In genomic region chr3:138139663-138140062, GRCm38 (mm10) we compare ENCODE assay signal across 28 mouse cellular contexts. TPM values are rescaled to one million over a fixed set of nuclear protein-coding genes. Genes with fewer than 3 reads are reported as not detected.
"Had no signal": no experiment of that assay in that cellular context is flagged by ENCODE, and none has a peak within 500 bp of the region (broad histone marks: within the 10 kb centered on the region; RNA-seq: fewer than 3 reads in every experiment).

No protein-coding gene starts in this region.

- ATAC-seq: liver, postnatal 0 days; lung, postnatal 0 days had no signal

- H3K27me3 ChIP-seq: kidney, embryonic 15.5 days; neural tube, embryonic 12.5 days; neural tube, embryonic 15.5 days had no signal

- H3K9ac ChIP-seq: kidney, embryonic 15.5 days; liver, embryonic 14.5 days; liver, postnatal 0 days; lung, embryonic 14.5 days; neural tube, embryonic 12.5 days; neural tube, embryonic 15.5 days had no signal

- H3K4me1 ChIP-seq: kidney, embryonic 15.5 days had no signal

- DNase-seq: kidney, postnatal 10 days; kidney, postnatal 36 days; layer of hippocampus, postnatal 36 days; liver, postnatal 0 days; lung, embryonic 14.5 days; midbrain, embryonic 14.5 days; right cerebral cortex, adult 18-20 months; right cerebral cortex, postnatal 14 days; right cerebral cortex, postnatal 4 days; thymus, adult 2 months; thymus, postnatal 14 days; thymus, postnatal 4 days had no signal

- H3K4me3 ChIP-seq: kidney, embryonic 15.5 days; left cerebral cortex, adult 2 months; neural tube, embryonic 12.5 days; neural tube, embryonic 15.5 days had no signal

- H3K27ac ChIP-seq: kidney, embryonic 15.5 days; left cerebral cortex, adult 2 months; liver, embryonic 14.5 days; macrophage; neural tube, embryonic 12.5 days; neural tube, embryonic 15.5 days; stomach, postnatal 0 days had no signal

- H3K4me2 ChIP-seq: kidney, embryonic 15.5 days; lung, embryonic 14.5 days; midbrain, embryonic 11.5 days; neural tube, embryonic 12.5 days; neural tube, embryonic 15.5 days had no signal

- H3K36me3 ChIP-seq: kidney, embryonic 15.5 days; neural tube, embryonic 12.5 days; neural tube, embryonic 15.5 days had no signal

- H3K9me3 ChIP-seq: kidney, embryonic 15.5 days; neural tube, embryonic 12.5 days; neural tube, embryonic 15.5 days had no signal

RNA-seq across cellular contexts. Expression of gene 4930579F01Rik, which starts 54.0 kb away (rescaled TPM):
- total RNA-seq: layer of hippocampus, adult 8-10 months; layer of hippocampus, postnatal 10 days; layer of hippocampus, postnatal 36 days; left cerebral cortex, adult 2 months; left cerebral cortex, postnatal 10 days; left cerebral cortex, postnatal 36 days; liver, adult 2 months; megakaryocyte-erythroid progenitor cell, adult 5-6 weeks had no signal
- polyA plus RNA-seq: limb, embryonic 11.5 days; liver, adult 2 months; liver, embryonic 14.5 days; liver, postnatal 0 days; lung, postnatal 0 days; macrophage; midbrain, embryonic 11.5 days; midbrain, embryonic 14.5 days; neural tube, embryonic 12.5 days; neural tube, embryonic 15.5 days; thymus, adult 2 months had no signal
